Mouse (Mus musculus) stomach, postnatal 0 days (tissue): ENCODE results near the gene Rlf. TPM values are rescaled to one million over a fixed set of nuclear protein-coding genes. Genes with fewer than 3 reads are reported as not detected.

Experiments
- ATAC-seq: fragments of 200-750 bp; cut with Nextera tagmentation; 2 replicates; pipeline ENCODE4 v1.8.0; 2017; ENCODE audit not compliant: low FRiP score, low TSS enrichment
- DNase-seq: peaks from one replicate; pipeline ENCODE4 v3.0.0-alpha.2; 2016; ENCODE audit warnings: low spot score
- H3K27ac ChIP-seq: fragments of 300-500 bp; sonication (generic); replicated peaks from 2 replicates; pipeline ENCODE4 v1.5.1; 2014; ENCODE audit warnings: mild to moderate bottlenecking, control low read depth
- H3K27me3 ChIP-seq: fragments of 300-500 bp; sonication (generic); 2 replicates; pipeline ENCODE4 v1.6.1; 2014; ENCODE audit warnings: low read length; ENCODE audit not compliant: control insufficient read depth, insufficient read depth
- H3K36me3 ChIP-seq: fragments of 300-500 bp; sonication (generic); 2 replicates; pipeline ENCODE4 v1.6.1; 2014; ENCODE audit warnings: low read length, mixed read lengths; ENCODE audit not compliant: control insufficient read depth, insufficient read depth
- H3K4me1 ChIP-seq: fragments of 300-500 bp; sonication (generic); replicated peaks from 2 replicates; pipeline ENCODE4 v1.6.1; 2014; ENCODE audit warnings: antibody characterized with exemption; ENCODE audit not compliant: control insufficient read depth, insufficient read depth
- H3K4me2 ChIP-seq: fragments of 300-500 bp; sonication (generic); replicated peaks from 2 replicates; pipeline ENCODE4 v1.6.1; 2014; ENCODE audit warnings: low read depth, mild to moderate bottlenecking, control low read depth, moderate library complexity
- H3K4me3 ChIP-seq: fragments of 300-500 bp; sonication (generic); 2 replicates; pipeline ENCODE4 v1.5.1; 2014; ENCODE audit warnings: low read depth, low read length, control low read depth
- H3K9ac ChIP-seq: fragments of 300-500 bp; sonication (generic); 2 replicates; pipeline ENCODE4 v1.6.1; 2014; ENCODE audit warnings: mild to moderate bottlenecking, low read length, control low read depth, mixed read lengths
- H3K9me3 ChIP-seq: fragments of 300-500 bp; sonication (generic); 2 replicates; pipeline ENCODE4 v1.6.1; 2016; ENCODE audit warnings: low read length; ENCODE audit not compliant: control insufficient read depth
- CTCF ChIP-seq: IDR thresholded peaks from 2 replicates; pipeline ENCODE4 v1.5.1; 2016; ENCODE audit warnings: antibody characterized with exemption, low read depth, mild to moderate bottlenecking, moderate library complexity
- EP300 ChIP-seq: optimal IDR thresholded peaks from 2 replicates; pipeline ENCODE3; 2016; ENCODE audit warnings: antibody characterized with exemption
- WGBS: fragments of 180-500 bp; shearing (Covaris S2); extraction: QIAGEN DNeasy Blood & Tissue Kit; methylation state at CpG from one replicate; pipeline ENCODE4 v1.1.7; 2014; 5-methylcytosine and 5-hydroxymethylcytosine counted together
- polyA plus RNA-seq: library from polyadenylated mRNA; unstranded; fragments of >200 nt; fragmentation: Nextera tagmentation; extraction: Ambion mirVana; gene quantifications from 2 replicates; pipeline ENCODE4 v1.2.1, GENCODE M21; 2015

Gene Rlf
- polyA plus RNA-seq, 1 experiment from 2014 or later, result 7.7 TPM

DNA sequence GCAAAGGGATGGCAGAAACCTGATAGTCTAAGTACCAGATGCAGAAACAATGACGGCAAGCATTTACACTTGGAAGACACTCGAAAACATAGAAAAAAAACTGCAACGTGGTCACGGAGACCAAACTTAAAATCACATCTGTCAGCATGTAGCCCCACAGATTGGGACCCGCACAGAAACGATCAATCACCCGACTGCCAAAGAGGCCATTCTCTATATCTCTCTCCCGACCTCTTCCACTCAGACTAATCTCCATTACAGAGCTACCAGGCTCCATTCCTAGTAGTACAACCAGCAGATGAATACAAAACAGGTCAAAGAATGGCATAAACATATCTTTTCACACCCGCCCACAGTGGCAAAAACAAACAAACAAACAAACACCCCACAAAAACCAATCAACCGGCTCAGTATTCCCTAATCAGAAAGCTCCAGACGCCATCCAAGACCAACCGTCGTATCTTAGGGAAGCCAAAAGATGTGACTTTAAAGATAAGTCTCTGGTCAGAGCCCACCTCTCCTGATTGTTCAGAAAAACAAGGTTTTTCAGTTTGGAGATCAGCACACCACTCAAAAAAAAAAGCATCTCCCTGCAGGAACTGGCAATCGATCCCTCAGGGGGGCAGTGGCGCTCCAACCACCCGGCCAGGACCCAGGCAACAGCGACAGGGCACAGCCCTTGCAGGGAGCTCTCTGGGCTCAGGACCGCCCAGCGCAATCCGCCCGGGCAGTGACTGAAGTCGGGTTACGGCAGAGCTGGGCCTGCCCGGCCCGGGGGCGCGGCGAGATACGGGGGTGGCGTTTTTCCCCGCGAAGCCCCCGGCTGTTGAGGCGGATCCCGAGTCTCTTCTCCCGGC, 720 bp downstream of the Rlf start:
- peak overlapping the region; percentile 91 for H3K27ac ChIP-seq
- H3K27me3 ChIP-seq, result no peaks in the 10 kb centered on the region
- under 1% methylated on average over 36 of the region's 36 CpGs for WGBS
- H3K4me1 ChIP-seq, result peaks cover 4% of the 10 kb centered on the region; the same call in 1 of the 2 replicates
- H3K36me3 ChIP-seq, result no peaks in the 10 kb centered on the region
- TF ChIP-seq CTCF (peak; percentile 39; the same call in 1 of the 2 replicates), EP300 (no peak)
- ATAC-seq (peak; percentile 89), DNase-seq (peak; percentile 73)
- peak overlapping the region; percentile 70 for H3K4me2 ChIP-seq
- H3K9ac ChIP-seq, result peak overlapping the region; percentile 96
- no peaks in the 10 kb centered on the region for H3K9me3 ChIP-seq
- H3K4me3 ChIP-seq, result peak overlapping the region; percentile 97

DNA sequence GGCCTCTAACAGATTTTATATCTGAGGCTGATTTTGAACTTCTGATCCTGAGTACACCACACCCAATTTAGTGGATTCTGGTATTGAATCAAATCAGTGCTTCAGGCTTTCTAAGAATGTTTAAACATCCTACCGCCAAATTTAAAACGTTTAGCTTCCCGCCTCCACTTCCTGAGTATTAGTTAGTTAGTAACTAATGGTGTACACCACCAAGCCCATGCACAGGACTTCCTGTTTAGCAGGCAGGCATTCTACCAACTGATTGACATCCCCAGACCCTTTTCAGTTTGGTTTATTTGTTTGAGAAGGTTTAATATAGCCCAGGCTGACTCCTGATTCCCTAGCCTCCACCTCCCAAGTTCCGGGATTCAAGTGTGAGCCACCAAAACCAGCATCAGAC, 6.0 kb downstream of the Rlf start:
- H3K4me1 ChIP-seq, result peaks cover 3% of the 10 kb centered on the region; the same call in 1 of the 2 replicates
- H3K27ac ChIP-seq, result no peak overlapping the region
- ATAC-seq (no peak), DNase-seq (no peak)
- no peak overlapping the region for H3K4me2 ChIP-seq
- H3K4me3 ChIP-seq, result no peak overlapping the region
- H3K36me3 ChIP-seq, result no peaks in the 10 kb centered on the region
- WGBS, result 75% methylated on average over 4 of the region's 4 CpGs
- H3K9ac ChIP-seq, result no peak overlapping the region
- no peaks in the 10 kb centered on the region for H3K27me3 ChIP-seq
- TF ChIP-seq EP300, result no peak
- TF ChIP-seq CTCF, result no peak
- H3K9me3 ChIP-seq, result no peaks in the 10 kb centered on the region

DNA sequence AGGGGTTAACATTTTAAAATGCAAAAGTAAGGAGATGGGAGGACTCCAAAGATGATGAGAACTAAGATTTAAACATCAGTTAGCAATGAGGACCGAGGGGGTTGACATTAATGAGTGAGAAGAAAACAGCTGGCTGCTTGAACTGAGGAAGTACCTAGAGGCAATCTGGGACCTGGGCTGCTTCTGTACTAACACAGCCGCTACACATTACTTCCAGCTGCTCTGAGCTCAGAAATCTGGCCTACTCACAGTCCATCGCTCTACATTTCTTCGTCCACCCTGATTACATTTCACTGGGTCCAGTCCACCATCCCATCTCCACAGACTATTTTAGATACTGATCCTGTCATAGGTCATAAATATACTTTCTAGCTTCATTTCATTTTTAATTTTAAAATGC, 17.0 kb downstream of the Rlf start:
- H3K9me3 ChIP-seq, result no peaks in the 10 kb centered on the region

DNA sequence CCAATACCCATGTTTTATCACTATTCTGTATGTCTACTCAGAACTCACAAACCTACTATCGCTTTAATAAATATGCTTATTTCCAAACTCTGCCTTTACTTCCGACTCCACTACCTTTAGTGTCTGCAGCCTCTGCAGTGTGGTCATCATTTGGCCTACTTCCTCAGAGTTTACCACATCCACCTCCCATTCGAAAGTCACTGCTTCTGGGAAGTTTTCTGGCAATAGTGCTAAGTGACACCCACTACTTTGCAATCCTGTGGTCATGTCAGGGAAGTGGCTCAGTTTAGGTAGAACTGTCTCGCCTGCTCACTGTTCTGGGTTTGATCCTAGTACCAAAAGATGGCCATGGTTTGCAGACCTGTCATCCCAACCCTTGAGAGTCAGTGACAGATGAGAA, 17.9 kb downstream of the Rlf start:
- WGBS, result 95% methylated on average over 4 of the region's 4 CpGs
- ATAC-seq, result no peak

More for the DNA sequence above, 17.0 kb downstream of the Rlf start:
- H3K27me3 ChIP-seq, result no peaks in the 10 kb centered on the region
- no peak for ATAC-seq
- H3K36me3 ChIP-seq, result no peaks in the 10 kb centered on the region
- DNase-seq, result no peak
- no peak overlapping the region for H3K9ac ChIP-seq
- H3K4me3 ChIP-seq, result no peak overlapping the region
- whole genome bisulfite sequencing, result 81% methylated on average over 4 of the region's 4 CpGs
- no peak overlapping the region for H3K4me2 ChIP-seq
- H3K4me1 ChIP-seq, result no peaks in the 10 kb centered on the region
- H3K27ac ChIP-seq, result no peak overlapping the region
- TF ChIP-seq CTCF (no peak), EP300 (no peak)

DNA sequence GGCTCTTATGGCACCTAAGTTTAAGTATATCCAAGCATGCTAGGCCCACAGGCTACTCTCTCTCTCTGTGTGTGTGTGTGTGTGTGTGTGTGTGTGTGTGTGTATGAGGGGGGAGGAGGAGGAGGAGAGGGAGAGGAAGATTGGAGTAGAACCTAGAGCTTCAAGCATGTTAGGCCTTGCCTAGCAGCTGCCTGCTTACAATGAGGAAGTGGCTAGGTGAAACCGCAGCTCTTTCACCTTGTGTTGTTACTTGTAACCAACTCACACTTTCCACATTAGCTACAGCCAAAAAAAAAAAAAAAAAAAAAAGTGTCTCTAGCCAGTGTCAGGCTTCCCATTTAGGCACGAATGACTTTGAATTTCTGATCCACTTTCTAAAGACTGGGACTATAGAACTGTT, 18.7 kb downstream of the Rlf start:
- no peaks in the 10 kb centered on the region for H3K4me1 ChIP-seq
- no peaks in the 10 kb centered on the region for H3K36me3 ChIP-seq
- H3K9ac ChIP-seq, result no peak overlapping the region
- TF ChIP-seq CTCF (no peak), EP300 (no peak)
- DNase-seq, result no peak
- no peak overlapping the region for H3K4me2 ChIP-seq
- no peaks in the 10 kb centered on the region for H3K27me3 ChIP-seq
- H3K27ac ChIP-seq, result no peak overlapping the region
- no peaks in the 10 kb centered on the region for H3K9me3 ChIP-seq
- H3K4me3 ChIP-seq, result no peak overlapping the region
- ATAC-seq, result no peak
- 82% methylated on average over 2 of the region's 2 CpGs for WGBS

More for the DNA sequence above, 17.9 kb downstream of the Rlf start:
- H3K27ac ChIP-seq, result no peak overlapping the region
- H3K27me3 ChIP-seq, result no peaks in the 10 kb centered on the region
- H3K4me1 ChIP-seq, result no peaks in the 10 kb centered on the region
- no peaks in the 10 kb centered on the region for H3K36me3 ChIP-seq
- TF ChIP-seq CTCF, result no peak
- no peak for TF ChIP-seq EP300
- no peak overlapping the region for H3K9ac ChIP-seq
- no peak overlapping the region for H3K4me2 ChIP-seq
- H3K4me3 ChIP-seq, result no peak overlapping the region
- H3K9me3 ChIP-seq, result no peaks in the 10 kb centered on the region
- DNase-seq, result no peak

DNA sequence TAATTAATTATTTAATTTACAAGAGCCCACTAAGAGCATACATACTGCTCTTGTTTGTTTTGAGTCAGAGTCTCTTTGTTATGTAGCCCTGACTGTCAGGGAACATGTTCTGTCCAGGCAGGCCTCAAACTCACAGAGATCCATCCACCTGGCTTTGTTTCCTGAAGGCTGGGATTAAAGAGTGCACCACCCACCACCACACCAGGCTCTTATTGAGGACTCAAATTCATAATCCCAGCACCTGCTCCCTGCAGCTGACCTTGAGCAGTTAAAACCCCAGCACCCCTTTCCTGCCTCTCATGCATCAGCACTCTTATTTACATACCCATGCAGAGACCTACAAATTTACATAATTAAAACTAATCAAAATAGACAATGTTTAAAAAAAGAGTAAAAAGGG, 20.1 kb downstream of the Rlf start:
- H3K4me2 ChIP-seq, result no peak overlapping the region
- H3K4me1 ChIP-seq, result no peaks in the 10 kb centered on the region
- TF ChIP-seq EP300 (no peak), CTCF (no peak)
- no peak overlapping the region for H3K4me3 ChIP-seq
- no peaks in the 10 kb centered on the region for H3K36me3 ChIP-seq
- no peak for DNase-seq
- ATAC-seq, result no peak
- no peak overlapping the region for H3K9ac ChIP-seq
- H3K27me3 ChIP-seq, result no peaks in the 10 kb centered on the region
- H3K27ac ChIP-seq, result no peak overlapping the region
- no peaks in the 10 kb centered on the region for H3K9me3 ChIP-seq
